Mouse (Mus musculus): ENCODE measurements around the gene Qars.
A peak's percentile ranks its signal among the peaks of the same experiment; 100 is the strongest.

Gene Qars

GRCm38 (mm10) chr9:108507619-108508434 lies at the start of gene Qars:
TSS of gene Qars (plus strand) at chr9:108507706.
- peak; percentile 94 for DNase-seq (ENCODE audit: low spot score)

GRCm38 (mm10) chr9:108459939-108460318 lies 47.6 kb upstream of the Qars start:
- no peak for DNase-seq (ENCODE audit: low spot score)

DNA sequence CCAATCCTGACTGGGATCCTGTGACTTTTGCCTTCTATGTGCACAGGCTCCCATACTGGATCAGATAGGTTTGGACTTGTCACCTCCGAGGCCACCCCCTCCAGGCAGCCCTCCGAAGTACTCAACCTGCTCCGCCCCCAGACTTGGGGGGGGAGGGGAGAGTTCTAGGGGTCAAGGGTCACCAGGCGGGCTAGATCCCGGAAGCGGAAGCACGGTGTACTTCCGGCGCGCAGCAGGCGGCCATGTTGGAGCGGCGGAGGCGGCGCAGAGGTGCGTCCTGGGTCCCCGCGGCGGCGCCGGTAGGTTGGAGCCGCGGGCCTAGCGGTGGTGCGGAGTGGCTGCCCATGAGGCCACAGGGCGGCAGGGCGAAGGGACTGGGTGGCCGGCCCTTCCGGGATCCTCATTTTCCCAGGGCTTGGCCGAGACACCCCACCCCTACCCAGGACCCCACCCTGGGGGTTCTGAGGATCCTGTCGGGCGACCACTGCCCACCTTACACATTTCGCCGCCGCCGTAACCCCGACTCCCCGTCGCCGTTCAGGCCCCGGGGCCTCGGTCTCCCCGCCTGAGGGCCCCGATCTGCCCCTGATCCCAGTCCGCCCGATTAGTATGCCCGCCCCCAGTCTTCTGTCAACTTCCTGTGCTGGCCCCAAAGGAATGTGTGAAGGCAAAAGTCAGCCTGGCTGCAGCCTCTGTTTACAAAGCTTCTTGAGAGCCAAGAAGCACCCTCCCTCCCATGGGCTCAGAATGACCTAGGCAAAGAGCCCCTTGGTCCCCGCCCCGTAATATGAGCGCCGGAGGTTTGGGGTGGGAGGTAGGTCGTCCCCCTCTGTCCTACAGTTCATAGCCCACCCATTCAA lies 47.0 kb upstream of the Qars start, which contains the start of gene Ccdc71:
TSS of gene Ccdc71 (plus strand) at position 209 of the 860 bp plus-strand sequence.
- DNase-seq (ENCODE audit: low spot score), result peak; percentile 87

- no peak for DNase-seq (ENCODE audit: low spot score)
These were observed 46.3 kb upstream of the Qars start, which contains the start of gene Klhdc8b for GRCm38 (mm10) chr9:108461181-108461631. TSS of gene Klhdc8b (minus strand) at chr9:108461581.

- no peak for DNase-seq (ENCODE audit: low spot score)
These were observed 45.8 kb upstream of the Qars start for GRCm38 (mm10) chr9:108461675-108462074.

DNA sequence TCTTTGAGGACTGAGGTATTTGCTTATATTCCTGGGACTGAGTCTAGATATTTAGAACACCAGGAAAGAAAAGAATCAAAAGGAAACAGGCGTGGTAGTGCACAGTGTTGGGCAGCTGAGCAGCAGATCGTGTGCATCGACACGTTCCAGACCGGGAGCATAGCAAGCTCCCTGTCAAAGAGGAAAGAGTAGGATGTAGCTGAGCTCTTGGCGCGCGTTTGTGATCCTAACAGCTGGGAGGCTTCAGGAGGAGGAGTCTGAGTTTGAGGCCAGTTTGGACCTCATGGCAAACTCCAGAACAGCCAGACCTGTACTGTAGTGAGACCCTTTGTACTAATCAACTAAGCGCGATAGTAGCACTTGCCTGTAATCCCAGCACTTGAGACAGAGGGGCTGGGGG lies 45.3 kb upstream of the Qars start:
- peak; percentile 52 for DNase-seq (ENCODE audit: low spot score)

- peak; percentile 63 for DNase-seq (ENCODE audit: low spot score)
These were observed 43.8 kb upstream of the Qars start for GRCm38 (mm10) chr9:108463713-108464112.

GRCm38 (mm10) chr9:108466219-108466618 lies 41.3 kb upstream of the Qars start:
- DNase-seq (ENCODE audit: low spot score), result no peak

DNA sequence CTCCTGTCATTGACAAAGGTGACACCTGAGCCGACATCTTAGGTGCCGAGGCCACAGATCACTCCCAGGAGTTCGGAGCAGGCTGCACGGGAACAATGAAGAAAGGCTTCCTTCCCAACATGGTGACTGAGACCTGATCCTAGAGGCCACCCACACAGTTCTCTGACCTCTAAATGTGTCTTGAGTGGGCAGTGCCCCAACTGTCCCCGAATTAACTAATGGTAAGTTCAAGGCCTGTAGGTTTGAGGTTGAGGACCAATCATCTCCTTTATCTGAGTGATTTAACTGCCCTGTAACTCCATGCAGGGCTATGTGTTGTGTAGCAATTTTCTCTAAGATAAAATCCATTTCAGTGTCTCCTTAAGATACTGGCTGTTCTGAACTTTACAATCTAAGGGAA lies 38.1 kb upstream of the Qars start:
- DNase-seq (ENCODE audit: low spot score), result peak; percentile 70

- peak; percentile 68 for DNase-seq (ENCODE audit: low spot score)
These were observed 37.7 kb upstream of the Qars start for GRCm38 (mm10) chr9:108469845-108470244.

GRCm38 (mm10) chr9:108474528-108474927 lies 33.0 kb upstream of the Qars start:
- no peak for DNase-seq (ENCODE audit: low spot score)

DNA sequence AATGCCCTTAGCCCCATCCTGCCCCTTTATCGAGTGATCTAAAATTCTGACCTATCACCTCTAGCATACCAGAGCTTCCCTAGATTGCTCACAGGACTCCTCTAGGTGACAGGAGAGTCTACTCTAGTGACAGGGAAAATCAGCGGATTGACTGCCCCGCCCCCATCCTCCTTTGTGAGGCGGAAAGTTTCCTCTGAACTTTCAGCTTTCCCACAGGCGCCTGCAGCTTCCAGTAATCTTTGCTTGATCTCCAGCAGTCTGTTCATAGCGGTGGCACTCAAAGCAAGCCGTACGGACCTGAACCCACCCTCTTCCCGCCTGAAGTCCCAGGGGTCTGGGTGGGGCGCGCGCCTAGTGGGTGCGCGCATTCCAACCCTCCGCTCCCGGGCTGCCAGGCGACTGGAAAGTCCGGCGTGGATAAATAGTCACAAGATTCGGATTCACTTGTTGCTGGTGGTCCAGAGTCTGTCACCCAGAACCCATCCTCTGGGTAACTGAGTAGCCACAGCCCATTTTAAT lies 28.8 kb upstream of the Qars start:
- peak; percentile 78 for DNase-seq (ENCODE audit: low spot score)

DNA sequence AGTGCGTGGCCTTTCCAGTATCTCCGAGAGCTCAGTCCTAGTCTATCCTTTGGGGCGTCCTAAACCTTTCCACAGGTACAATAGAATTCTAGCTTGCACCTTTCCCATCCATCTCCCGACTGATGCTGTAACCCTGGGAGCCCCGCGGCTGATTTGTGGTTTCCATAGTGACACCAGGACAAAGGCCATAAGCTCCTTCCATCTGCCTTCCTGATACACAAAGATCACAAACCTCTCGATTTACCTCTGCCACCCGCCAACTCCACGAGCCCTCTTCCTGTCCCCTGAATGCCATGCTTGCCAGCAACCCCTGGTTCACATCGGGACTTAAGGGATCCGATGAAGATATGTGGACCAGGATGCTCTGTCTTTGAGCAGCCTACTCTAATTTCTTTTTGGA lies 28.3 kb upstream of the Qars start:
- no peak for DNase-seq (ENCODE audit: low spot score)

GRCm38 (mm10) chr9:108479721-108480351 lies 27.7 kb upstream of the Qars start, which contains the start of gene Lamb2:
TSS of gene Lamb2 (plus strand) at chr9:108479736.
- no peak for DNase-seq (ENCODE audit: low spot score)

DNA sequence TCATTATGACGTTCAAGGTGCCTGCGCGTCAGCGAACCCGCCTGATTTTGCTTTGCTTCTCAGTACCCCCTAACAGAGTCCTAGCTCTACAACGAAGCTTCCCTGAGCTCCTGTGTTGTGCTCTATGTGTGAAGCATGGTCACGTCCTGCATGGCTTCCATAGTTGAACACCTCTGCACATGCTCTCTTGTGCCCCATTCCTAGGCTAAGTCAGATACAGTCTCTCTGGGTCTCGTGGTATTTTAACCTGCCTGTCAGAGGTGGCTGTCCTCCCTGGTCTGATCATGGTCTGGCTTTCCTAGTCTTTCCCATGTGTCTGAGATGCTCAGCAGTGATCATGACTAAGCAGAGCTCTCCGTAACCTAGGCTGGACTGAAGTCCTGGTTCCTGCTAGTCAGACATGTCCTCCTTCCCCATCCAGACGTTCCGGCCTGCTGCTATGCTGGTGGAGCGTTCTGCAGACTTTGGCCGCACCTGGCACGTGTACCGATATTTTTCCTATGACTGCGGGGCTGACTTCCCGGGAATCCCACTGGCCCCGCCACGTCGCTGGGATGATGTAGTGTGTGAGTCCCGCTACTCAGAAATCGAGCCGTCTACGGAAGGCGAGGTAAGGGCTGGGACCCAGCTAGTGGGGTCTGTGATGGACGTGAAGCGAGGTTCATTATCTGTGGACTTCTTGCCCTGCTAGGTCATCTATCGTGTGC lies 26.5 kb upstream of the Qars start:
- no peak for DNase-seq (ENCODE audit: low spot score)

- DNase-seq (ENCODE audit: low spot score), result no peak
These were observed 25.8 kb upstream of the Qars start for GRCm38 (mm10) chr9:108481520-108482210.

GRCm38 (mm10) chr9:108483051-108483790 lies 24.3 kb upstream of the Qars start:
- no peak for DNase-seq (ENCODE audit: low spot score)

DNA sequence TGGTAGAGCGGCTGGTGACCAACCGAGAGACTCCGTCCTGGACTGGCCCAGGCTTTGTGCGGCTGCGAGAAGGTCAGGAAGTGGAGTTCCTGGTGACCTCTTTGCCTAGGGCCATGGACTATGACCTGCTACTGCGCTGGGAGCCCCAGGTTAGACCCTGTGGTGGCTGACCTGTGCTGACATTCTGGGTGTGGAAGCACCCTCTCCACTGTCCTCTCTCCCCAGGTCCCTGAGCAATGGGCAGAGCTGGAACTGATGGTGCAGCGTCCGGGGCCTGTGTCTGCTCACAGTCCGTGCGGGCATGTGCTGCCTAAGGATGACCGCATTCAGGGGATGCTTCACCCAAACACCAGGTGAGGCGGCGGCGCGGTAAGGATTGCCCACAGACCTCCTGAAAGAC lies 23.5 kb upstream of the Qars start:
- DNase-seq (ENCODE audit: low spot score), result no peak

DNA sequence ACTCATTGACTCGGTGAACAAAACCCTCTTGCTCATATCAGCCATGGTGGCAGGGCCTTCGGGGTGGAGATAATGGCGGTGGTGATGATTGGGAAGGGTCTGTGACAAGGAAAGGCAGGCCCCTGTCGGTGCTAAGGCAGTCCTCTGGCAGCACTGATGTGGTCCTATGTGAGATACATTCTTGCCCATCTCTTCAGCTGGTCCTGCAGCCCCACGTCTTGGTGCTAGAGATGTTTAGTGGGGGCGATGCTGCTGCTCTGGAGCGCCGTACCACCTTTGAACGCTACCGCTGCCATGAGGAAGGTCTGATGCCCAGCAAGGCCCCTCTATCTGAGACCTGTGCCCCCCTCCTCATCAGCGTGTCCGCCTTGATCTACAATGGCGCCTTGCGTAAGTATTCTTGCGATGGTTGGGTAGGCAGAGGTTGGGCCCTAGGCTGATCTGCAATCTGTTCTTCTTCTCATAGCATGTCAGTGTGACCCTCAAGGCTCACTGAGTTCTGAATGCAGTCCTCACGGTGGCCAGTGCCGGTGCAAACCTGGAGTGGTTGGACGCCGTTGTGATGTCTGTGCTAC lies 22.1 kb upstream of the Qars start:
- no peak for DNase-seq (ENCODE audit: low spot score)
